Mouse (Mus musculus): ENCODE measurements around the gene P2ry2. TPM values are rescaled to one million over a fixed set of nuclear protein-coding genes. Genes with fewer than 3 reads are reported as not detected.
A peak's percentile ranks its signal among the peaks of the same experiment; 100 is the strongest.

Gene P2ry2
- total RNA-seq, 1 experiment, result 2.8 TPM

DNA sequence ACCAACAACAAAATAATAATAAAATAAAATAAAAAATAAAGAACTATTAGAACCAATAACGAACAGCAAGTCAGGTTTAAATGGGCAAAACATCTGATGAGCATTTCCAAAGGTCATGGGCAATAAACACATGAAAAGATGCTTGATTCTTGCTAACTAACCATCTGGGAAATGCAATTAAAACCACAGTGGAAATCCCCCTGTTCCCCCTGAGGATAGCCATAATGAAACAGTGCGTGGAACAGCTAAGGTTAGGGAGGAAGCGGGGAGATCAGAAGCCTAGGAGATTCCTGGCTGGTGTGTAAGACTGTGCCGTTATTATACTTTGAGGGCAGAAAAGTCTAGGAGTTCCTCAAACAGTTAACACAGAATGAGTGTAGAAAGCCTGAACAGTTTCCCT, 44.6 kb upstream of the P2ry2 start:
- H3K9ac ChIP-seq (ENCODE audit: insufficient read depth, low read depth, low read length, poor library complexity, severe bottlenecking), result no peak overlapping the region
- no peaks in the 10 kb centered on the region for H3K36me3 ChIP-seq (ENCODE audit: control insufficient read depth, insufficient read depth, low read length, poor library complexity, severe bottlenecking)
- H3K27ac ChIP-seq (ENCODE audit: insufficient read depth, low read depth, low read length, poor library complexity, severe bottlenecking), result no peak overlapping the region
- peaks cover 2 to 5% of the 10 kb centered on the region in 2 experiments; a peak in 2 of 4 replicates for H3K4me1 ChIP-seq (ENCODE audit: control insufficient read depth in 2 of 2, insufficient read depth in 2 of 2, low read length in 2 of 2, poor library complexity in 1 of 2)
- no peaks in the 10 kb centered on the region for H3K9me3 ChIP-seq (ENCODE audit: control insufficient read depth, insufficient read depth, low read depth, low read length)
- no peak overlapping the region for H3K4me3 ChIP-seq (ENCODE audit: insufficient read depth in 1 of 2, low read depth in 1 of 2, low read length in 2 of 2, poor library complexity in 1 of 2, severe bottlenecking in 1 of 2)
- TF ChIP-seq ZNF384 (IDR thresholded peaks at IDR 0.05; ENCODE audit: low read depth, low read length) (no peak), ZC3H11A (IDR thresholded peaks at IDR 0.05; ENCODE audit: borderline replicate concordance, low read depth, low read length) (no peak), CHD2 (IDR thresholded peaks at IDR 0.05; ENCODE audit: low read depth, low read length) (no peak), MAFK (IDR thresholded peaks at IDR 0.05; ENCODE audit: insufficient read depth, low read depth, low read length) (no peak)
- no peak for DNase-seq (ENCODE audit: low read depth, low spot score)
- in situ Hi-C loops (cut with MboI; ENCODE audit: low sequenced_read_pairs in 2 of 2, unreplicated experiment in 2 of 2), result loop anchor here in 1 of 2 experiments (25.0 kb wide), 1 partner anchor 230 kb away; no protein-coding TSS in a partner anchor

DNA sequence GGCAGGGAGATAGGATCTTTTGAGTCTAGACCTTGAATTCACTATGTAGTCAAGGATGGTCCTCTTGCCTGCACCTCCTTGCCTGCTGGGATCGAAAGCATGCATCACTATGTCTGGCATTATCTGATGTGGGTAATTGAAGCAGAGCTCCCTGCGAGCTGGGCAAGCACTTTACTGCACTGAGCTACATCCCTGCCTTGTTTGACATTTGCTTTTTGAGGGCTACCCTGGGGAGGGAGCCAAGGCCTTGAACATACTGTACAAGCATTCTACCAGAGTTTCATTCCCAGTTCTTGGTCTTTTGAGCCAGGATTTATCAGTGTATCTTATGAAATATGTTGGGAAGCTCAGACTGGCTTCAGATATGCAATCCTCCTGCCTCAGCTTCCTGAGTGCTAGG, 40.5 kb upstream of the P2ry2 start:
- H3K27ac ChIP-seq (ENCODE audit: insufficient read depth, low read depth, low read length, poor library complexity, severe bottlenecking), result no peak overlapping the region
- DNase-seq (ENCODE audit: low read depth, low spot score), result no peak
- no peak overlapping the region for H3K9ac ChIP-seq (ENCODE audit: insufficient read depth, low read depth, low read length, poor library complexity, severe bottlenecking)
- peaks cover 0 to 10% of the 10 kb centered on the region in 2 experiments; a peak in 1 of 4 replicates for H3K4me1 ChIP-seq (ENCODE audit: control insufficient read depth in 2 of 2, insufficient read depth in 2 of 2, low read length in 2 of 2, poor library complexity in 1 of 2)
- no peaks in the 10 kb centered on the region for H3K9me3 ChIP-seq (ENCODE audit: control insufficient read depth, insufficient read depth, low read depth, low read length)
- no peak overlapping the region for H3K4me3 ChIP-seq (ENCODE audit: insufficient read depth in 1 of 2, low read depth in 1 of 2, low read length in 2 of 2, poor library complexity in 1 of 2, severe bottlenecking in 1 of 2)
- no peaks in the 10 kb centered on the region for H3K36me3 ChIP-seq (ENCODE audit: control insufficient read depth, insufficient read depth, low read length, poor library complexity, severe bottlenecking)
- in situ Hi-C loops (cut with MboI; ENCODE audit: low sequenced_read_pairs in 2 of 2, unreplicated experiment in 2 of 2), result loop anchor here in 1 of 2 experiments (25.0 kb wide), 1 partner anchor 234 kb away; no protein-coding TSS in a partner anchor
- no peak for TF ChIP-seq CHD2 (IDR thresholded peaks at IDR 0.05; ENCODE audit: low read depth, low read length)
- TF ChIP-seq MAFK (IDR thresholded peaks at IDR 0.05; ENCODE audit: insufficient read depth, low read depth, low read length), result no peak
- no peak for TF ChIP-seq ZNF384 (IDR thresholded peaks at IDR 0.05; ENCODE audit: low read depth, low read length)
- no peak for TF ChIP-seq ZC3H11A (IDR thresholded peaks at IDR 0.05; ENCODE audit: borderline replicate concordance, low read depth, low read length)
- TF ChIP-seq HCFC1 (IDR thresholded peaks at IDR 0.05; ENCODE audit: borderline replicate concordance, insufficient read depth, low read length), result no peak

DNA sequence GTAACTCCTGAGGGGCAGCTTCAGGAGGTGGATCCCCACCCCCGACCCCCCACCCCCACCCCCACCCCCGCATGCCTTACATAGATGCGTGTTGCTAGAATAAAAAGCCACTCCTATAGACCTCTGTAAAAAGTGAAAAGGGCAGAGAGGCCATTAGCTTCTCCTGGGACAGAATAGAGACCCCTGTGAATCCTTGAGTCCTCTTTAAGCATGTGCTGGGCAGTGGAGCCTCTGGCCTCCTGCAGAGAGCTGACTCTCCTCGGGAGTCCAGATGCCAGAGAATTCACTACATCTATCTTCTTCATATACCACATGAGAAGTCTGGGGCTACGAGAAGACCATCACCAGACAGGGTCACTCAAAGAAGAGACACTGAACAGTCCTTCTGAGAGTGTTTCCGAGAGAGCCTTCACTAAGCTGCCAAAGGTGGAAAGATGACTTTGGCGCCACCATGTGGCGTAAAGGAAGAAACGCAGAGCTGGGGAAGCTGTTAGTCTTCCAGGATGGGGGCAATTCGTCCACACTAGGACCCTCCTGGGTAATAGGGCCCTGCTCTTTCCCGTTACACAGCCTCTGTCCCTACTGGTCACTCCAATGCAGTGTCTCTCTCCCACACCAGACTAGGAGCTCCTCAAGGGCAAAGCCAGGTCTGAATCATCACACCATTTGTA, 39.0 kb upstream of the P2ry2 start:
- Histone ChIP-seq H3K27ac (ENCODE audit: insufficient read depth, low read depth, low read length, poor library complexity, severe bottlenecking) (no peak overlapping the region), H3K36me3 (ENCODE audit: control insufficient read depth, insufficient read depth, low read length, poor library complexity, severe bottlenecking) (no peaks in the 10 kb centered on the region), H3K9ac (ENCODE audit: insufficient read depth, low read depth, low read length, poor library complexity, severe bottlenecking) (no peak overlapping the region), H3K9me3 (ENCODE audit: control insufficient read depth, insufficient read depth, low read depth, low read length) (no peaks in the 10 kb centered on the region), H3K4me3 (ENCODE audit: insufficient read depth in 1 of 2, low read depth in 1 of 2, low read length in 2 of 2, poor library complexity in 1 of 2, severe bottlenecking in 1 of 2) (no peak overlapping the region), H3K4me1 (ENCODE audit: control insufficient read depth in 2 of 2, insufficient read depth in 2 of 2, low read length in 2 of 2, poor library complexity in 1 of 2) (peaks cover 0 to 10% of the 10 kb centered on the region in 2 experiments; a peak in 1 of 4 replicates)
- peak; percentile 72 for DNase-seq (ENCODE audit: low read depth, low spot score)
- in situ Hi-C loops (cut with MboI; ENCODE audit: low sequenced_read_pairs in 2 of 2, unreplicated experiment in 2 of 2), result loop anchor here in 1 of 2 experiments (25.0 kb wide), 1 partner anchor 236 kb away; no protein-coding TSS in a partner anchor
- TF ChIP-seq ZC3H11A (IDR thresholded peaks at IDR 0.05; ENCODE audit: borderline replicate concordance, low read depth, low read length), result peak; percentile 95
- TF ChIP-seq CHD2 (IDR thresholded peaks at IDR 0.05; ENCODE audit: low read depth, low read length), result no peak

DNA sequence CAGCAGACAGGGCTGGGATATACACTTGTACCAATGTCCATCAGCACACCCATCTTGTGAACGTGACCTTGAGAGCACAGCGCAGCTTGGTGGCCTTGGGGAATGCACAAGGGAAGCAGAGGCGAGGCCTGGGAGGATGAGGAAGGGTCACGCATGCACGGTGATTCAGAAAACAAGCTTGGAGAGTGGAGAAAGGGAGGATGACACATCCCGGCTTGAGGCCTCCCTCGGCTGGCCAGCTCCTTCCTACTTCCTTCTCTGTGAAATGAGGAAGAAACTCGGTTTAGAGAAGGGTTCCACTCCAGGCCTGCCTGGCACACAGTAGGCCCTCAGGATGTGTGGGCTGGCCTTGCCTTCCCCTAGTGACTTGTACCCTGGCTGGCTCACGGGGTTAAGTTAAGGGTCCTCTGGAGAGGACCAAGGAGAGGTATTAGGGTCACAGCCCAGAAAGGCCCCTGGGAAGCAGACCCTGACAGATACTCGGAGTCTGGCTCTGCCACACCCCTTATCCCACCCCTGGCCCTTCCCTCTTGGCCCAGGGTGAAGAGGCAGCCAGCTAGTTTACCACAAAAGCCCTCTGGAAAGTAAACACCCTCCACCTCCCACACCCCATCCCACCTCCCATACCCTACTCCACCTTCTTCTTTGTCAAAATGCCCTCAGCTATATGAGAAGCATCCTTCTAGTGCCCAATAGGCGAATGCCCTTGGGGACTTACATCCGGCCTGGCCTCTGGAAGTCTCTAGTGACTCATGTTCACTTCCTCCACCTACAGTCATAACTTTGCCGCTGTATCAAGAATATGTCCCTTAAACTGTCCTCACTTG, 38.3 kb upstream of the P2ry2 start:
- H3K4me1 ChIP-seq (ENCODE audit: control insufficient read depth in 2 of 2, insufficient read depth in 2 of 2, low read length in 2 of 2, poor library complexity in 1 of 2), result peaks cover 0 to 10% of the 10 kb centered on the region in 2 experiments; a peak in 1 of 4 replicates
- in situ Hi-C loops (cut with MboI; ENCODE audit: low sequenced_read_pairs in 2 of 2, unreplicated experiment in 2 of 2), result loop anchor here in 1 of 2 experiments (25.0 kb wide), 1 partner anchor 236 kb away; no protein-coding TSS in a partner anchor
- TF ChIP-seq ZC3H11A (IDR thresholded peaks at IDR 0.05; ENCODE audit: borderline replicate concordance, low read depth, low read length) (no peak), HCFC1 (IDR thresholded peaks at IDR 0.05; ENCODE audit: borderline replicate concordance, insufficient read depth, low read length) (no peak), CHD2 (IDR thresholded peaks at IDR 0.05; ENCODE audit: low read depth, low read length) (no peak), ZNF384 (IDR thresholded peaks at IDR 0.05; ENCODE audit: low read depth, low read length) (no peak), MAFK (IDR thresholded peaks at IDR 0.05; ENCODE audit: insufficient read depth, low read depth, low read length) (no peak)
- H3K4me3 ChIP-seq (ENCODE audit: insufficient read depth in 1 of 2, low read depth in 1 of 2, low read length in 2 of 2, poor library complexity in 1 of 2, severe bottlenecking in 1 of 2), result no peak overlapping the region
- H3K9ac ChIP-seq (ENCODE audit: insufficient read depth, low read depth, low read length, poor library complexity, severe bottlenecking), result no peak overlapping the region
- H3K9me3 ChIP-seq (ENCODE audit: control insufficient read depth, insufficient read depth, low read depth, low read length), result no peaks in the 10 kb centered on the region
- no peaks in the 10 kb centered on the region for H3K36me3 ChIP-seq (ENCODE audit: control insufficient read depth, insufficient read depth, low read length, poor library complexity, severe bottlenecking)
- DNase-seq (ENCODE audit: low read depth, low spot score), result no peak
- no peak overlapping the region for H3K27ac ChIP-seq (ENCODE audit: insufficient read depth, low read depth, low read length, poor library complexity, severe bottlenecking)

Measured in ES-E14 (cell line).